Mouse (Mus musculus) kidney, postnatal 0 days (tissue): ENCODE measurements around the gene Sco2. TPM values are rescaled to one million over a fixed set of nuclear protein-coding genes. Genes with fewer than 3 reads are reported as not detected.

Experiments used
- ATAC-seq: fragments of 200-750 bp; cut with Nextera tagmentation; replicated peaks from 2 replicates; pipeline ENCODE4 v1.8.0; 2017; ENCODE audit warnings: low read depth, moderate number of reproducible peaks, moderate TSS enrichment, moderate library complexity; ENCODE audit not compliant: low FRiP score
- DNase-seq: peaks from one replicate; pipeline ENCODE4 v3.0.0-alpha.2; 2016; ENCODE audit warnings: low spot score
- H3K27ac ChIP-seq: fragments of 300-500 bp; sonication (generic); 2 replicates; pipeline ENCODE4 v1.5.1; 2014; ENCODE audit warnings: mild to moderate bottlenecking
- H3K27me3 ChIP-seq: fragments of 300-500 bp; sonication (generic); 2 replicates; pipeline ENCODE4 v1.6.1; 2014; ENCODE audit warnings: low read length, mixed read lengths; ENCODE audit not compliant: insufficient read depth
- H3K36me3 ChIP-seq: fragments of 300-500 bp; sonication (generic); 2 replicates; pipeline ENCODE4 v1.6.1; 2014; ENCODE audit warnings: low read length, mixed read lengths; ENCODE audit not compliant: insufficient read depth
- H3K4me1 ChIP-seq: fragments of 300-500 bp; sonication (generic); replicated peaks from 2 replicates; pipeline ENCODE4 v1.6.1; 2014; ENCODE audit warnings: antibody characterized with exemption, low read length, mixed read lengths; ENCODE audit not compliant: insufficient read depth
- H3K4me2 ChIP-seq: fragments of 300-500 bp; sonication (generic); 2 replicates; pipeline ENCODE4 v1.6.1; 2014; ENCODE audit warnings: mild to moderate bottlenecking, low read length, moderate library complexity, mixed read lengths
- H3K4me3 ChIP-seq: fragments of 300-500 bp; sonication (generic); replicated peaks from 2 replicates; pipeline ENCODE4 v1.5.1; 2014; ENCODE audit warnings: low read depth, low read length
- H3K9ac ChIP-seq: fragments of 300-500 bp; sonication (generic); 2 replicates; pipeline ENCODE4 v1.6.1; 2014; ENCODE audit warnings: low read depth, low read length
- H3K9me3 ChIP-seq: fragments of 300-500 bp; sonication (generic); replicated peaks from 2 replicates; pipeline ENCODE4 v1.6.1; 2016; ENCODE audit warnings: low read length, inconsistent platforms, mixed read lengths
- CTCF ChIP-seq: IDR thresholded peaks from 2 replicates; pipeline ENCODE4 v1.5.1; 2016; ENCODE audit warnings: antibody characterized with exemption, low read depth, mild to moderate bottlenecking, moderate library complexity
- WGBS: fragments of 180-500 bp; shearing (Covaris S2); extraction: QIAGEN DNeasy Blood & Tissue Kit; methylation state at CpG from one replicate; pipeline ENCODE4 v1.1.7; 2014; 5-methylcytosine and 5-hydroxymethylcytosine counted together
- polyA plus RNA-seq: library from polyadenylated mRNA; unstranded; fragments of >200 nt; fragmentation: Nextera tagmentation; extraction: Ambion mirVana; gene quantifications from 2 replicates; pipeline ENCODE4 v1.2.1, GENCODE M21; 2015

The Sco2 gene
- polyA plus RNA-seq, 1 experiment from 2014 or later = 11.7 TPM

GRCm38 (mm10) chr15:89374801-89375534 is 1.3 kb upstream of the Sco2 start:
- H3K4me2 ChIP-seq = no peak overlapping the region; the same call in 1 of the 2 replicates
- peaks cover 33% of the 10 kb centered on the region for H3K4me1 ChIP-seq
- no peak overlapping the region for H3K27ac ChIP-seq
- no peak overlapping the region; the same call in 1 of the 2 replicates for H3K4me3 ChIP-seq
- H3K9ac ChIP-seq = no peak overlapping the region
- TF ChIP-seq CTCF = no peak
- no peak for ATAC-seq
- H3K27me3 ChIP-seq = peaks cover 31% of the 10 kb centered on the region
- WGBS = 88% methylated on average over 17 of the region's 17 CpGs
- H3K36me3 ChIP-seq = peaks cover 21% of the 10 kb centered on the region
- H3K9me3 ChIP-seq = no peaks in the 10 kb centered on the region
- DNase-seq = no peak

- WGBS = 40% methylated on average over 9 of the region's 9 CpGs
- DNase-seq (no peak), ATAC-seq (no peak)
- Histone ChIP-seq H3K36me3 (peaks cover 27% of the 10 kb centered on the region), H3K27me3 (peaks cover 25% of the 10 kb centered on the region), H3K4me1 (peaks cover 30% of the 10 kb centered on the region), H3K4me2 (peak overlapping the region; percentile 88), H3K4me3 (peak overlapping the region; percentile 53), H3K9me3 (no peaks in the 10 kb centered on the region), H3K27ac (peak overlapping the region; percentile 92; the same call in 1 of the 2 replicates), H3K9ac (peak overlapping the region; percentile 72)
- no peak for TF ChIP-seq CTCF
These were observed 694 bp upstream of the Sco2 start for GRCm38 (mm10) chr15:89374340-89374739.

GRCm38 (mm10) chr15:89373027-89373761 is 452 bp downstream of the Sco2 start:
- Histone ChIP-seq H3K4me2 (peak overlapping the region; percentile 88), H3K27ac (peak overlapping the region; percentile 92), H3K36me3 (peaks cover 38% of the 10 kb centered on the region), H3K9me3 (no peaks in the 10 kb centered on the region), H3K4me1 (peaks cover 19% of the 10 kb centered on the region), H3K9ac (peak overlapping the region; percentile 72), H3K4me3 (peak overlapping the region; percentile 53), H3K27me3 (peaks cover 15% of the 10 kb centered on the region)
- ATAC-seq (peak; percentile 86), DNase-seq (peak; percentile 89)
- WGBS = 1% methylated on average over 35 of the region's 35 CpGs
- peak; percentile 52; the same call in 1 of the 2 replicates for TF ChIP-seq CTCF

GRCm38 (mm10) chr15:89372536-89372935 is 1.1 kb downstream of the Sco2 start:
- DNase-seq (no peak), ATAC-seq (no peak)
- no peak overlapping the region for H3K9ac ChIP-seq
- H3K27me3 ChIP-seq = peaks cover 8% of the 10 kb centered on the region
- H3K4me1 ChIP-seq = peaks cover 18% of the 10 kb centered on the region
- peaks cover 44% of the 10 kb centered on the region for H3K36me3 ChIP-seq
- WGBS = 71% methylated on average over 7 of the region's 7 CpGs
- no peak for TF ChIP-seq CTCF
- H3K27ac ChIP-seq = no peak overlapping the region
- no peaks in the 10 kb centered on the region for H3K9me3 ChIP-seq
- H3K4me2 ChIP-seq = peak overlapping the region; percentile 88
- no peak overlapping the region; the same call in 1 of the 2 replicates for H3K4me3 ChIP-seq

- H3K9me3 ChIP-seq = no peaks in the 10 kb centered on the region
- no peak overlapping the region for H3K27ac ChIP-seq
- H3K36me3 ChIP-seq = peaks cover 49% of the 10 kb centered on the region
- DNase-seq = no peak
- H3K4me2 ChIP-seq = no peak overlapping the region
- 86% methylated on average over 13 of the region's 13 CpGs for WGBS
- H3K4me1 ChIP-seq = peaks cover 14% of the 10 kb centered on the region
- H3K9ac ChIP-seq = no peak overlapping the region
- TF ChIP-seq CTCF = no peak
- no peak for ATAC-seq
- peaks cover 3% of the 10 kb centered on the region; the same call in 1 of the 2 replicates for H3K27me3 ChIP-seq
- H3K4me3 ChIP-seq = no peak overlapping the region
These were observed 1.6 kb downstream of the Sco2 start for GRCm38 (mm10) chr15:89372068-89372467.

- no peak overlapping the region for H3K9ac ChIP-seq
- H3K4me1 ChIP-seq = no peaks in the 10 kb centered on the region
- H3K4me3 ChIP-seq = no peak overlapping the region
- H3K36me3 ChIP-seq = peaks cover 78% of the 10 kb centered on the region
- H3K9me3 ChIP-seq = no peaks in the 10 kb centered on the region
- no peak for TF ChIP-seq CTCF
- ATAC-seq (no peak), DNase-seq (no peak)
- 93% methylated on average over 4 of the region's 4 CpGs for WGBS
- no peak overlapping the region for H3K4me2 ChIP-seq
- H3K27ac ChIP-seq = no peak overlapping the region
- no peaks in the 10 kb centered on the region for H3K27me3 ChIP-seq
These were observed 8.5 kb downstream of the Sco2 start for GRCm38 (mm10) chr15:89365141-89365551.
